Mouse (Mus musculus): Measurements from ENCODE around the gene Ugp2. TPM values are rescaled to one million over a fixed set of nuclear protein-coding genes. Genes with fewer than 3 reads are reported as not detected.

Ugp2 gene
- total and polyA plus RNA-seq, 3 experiments = 5.9 to 6.3 TPM; not detected in 1

DNA sequence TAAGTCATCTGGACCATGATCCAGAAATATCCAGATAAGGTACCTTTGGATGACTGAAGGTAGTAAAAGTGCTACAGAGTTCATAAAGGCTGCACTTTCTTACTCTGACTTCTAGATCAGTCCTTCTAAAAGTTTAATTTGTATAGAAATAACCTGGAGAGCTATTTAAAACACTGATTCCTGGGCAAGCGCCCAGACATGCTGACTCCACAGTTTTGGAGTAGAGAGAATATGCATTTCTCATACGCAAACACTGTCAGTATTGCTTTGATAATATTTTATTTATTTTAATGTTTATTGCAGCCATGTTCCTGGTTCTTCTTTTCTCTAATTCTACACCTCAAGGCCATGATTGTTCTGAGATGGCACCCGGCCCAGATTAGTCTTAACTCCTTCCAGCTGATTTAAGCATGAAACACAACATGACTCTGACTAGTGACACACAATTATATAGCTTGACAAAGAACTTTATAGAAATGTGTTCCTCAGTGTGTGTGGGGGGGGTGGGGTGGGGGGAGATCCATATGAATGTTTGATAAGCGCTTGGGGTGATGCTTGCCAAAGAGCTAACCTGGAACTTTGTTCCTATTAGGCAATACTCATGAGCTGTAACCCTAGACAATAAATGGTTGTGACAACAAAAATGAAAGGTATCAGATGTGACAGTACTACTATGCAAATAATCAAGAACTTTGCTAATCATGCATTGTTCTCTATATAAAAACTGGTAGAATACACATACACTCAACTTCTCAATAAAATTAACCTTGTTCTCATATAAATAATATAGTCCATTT, 7.7 kb downstream of the Ugp2 start:
- no peak for DNase-seq (ENCODE audit: low read depth, low spot score)
- Histone ChIP-seq H3K27me3 (ENCODE audit: control insufficient read depth in 1 of 2, insufficient read depth in 2 of 2, low read length in 2 of 2) (no peaks in the 10 kb centered on the region), H3K4me1 (ENCODE audit: control insufficient read depth in 1 of 2, insufficient read depth in 2 of 2, low read length in 2 of 2) (no peaks in the 10 kb centered on the region), H3K36me3 (ENCODE audit: control insufficient read depth in 1 of 2, insufficient read depth in 2 of 2, low read length in 2 of 2) (no peaks in the 10 kb centered on the region), H3K79me2 (ENCODE audit: control insufficient read depth, insufficient read depth, low read length, poor library complexity) (no peaks in the 10 kb centered on the region), H3K9me3 (replicated peaks; ENCODE audit: insufficient read depth, low read length) (no peaks in the 10 kb centered on the region), H3K4me3 (ENCODE audit: control insufficient read depth in 1 of 2, insufficient read depth in 1 of 2, low read depth in 2 of 2, low read length in 2 of 2) (no peak overlapping the region), H3K9ac (ENCODE audit: control insufficient read depth, low read depth, low read length, poor library complexity, severe bottlenecking) (no peak overlapping the region), H3K27ac (ENCODE audit: control insufficient read depth, low read depth, low read length) (no peak overlapping the region)
- TF ChIP-seq GATA1 (IDR thresholded peaks at IDR 0.05; ENCODE audit: low read depth, low read length) (no peak), GABPA (IDR thresholded peaks at IDR 0.05; ENCODE audit: low read depth, low read length) (no peak), NRF1 (IDR thresholded peaks at IDR 0.05; ENCODE audit: insufficient read depth, low read depth, low read length, poor library complexity, severe bottlenecking) (no peak), ETS1 (IDR thresholded peaks at IDR 0.05; ENCODE audit: low read depth, low read length) (no peak), RCOR1 (IDR thresholded peaks at IDR 0.05; ENCODE audit: low read depth, low read length) (no peak), TAL1 (IDR thresholded peaks at IDR 0.05; ENCODE audit: low read length) (no peak), BHLHE40 (IDR thresholded peaks at IDR 0.05; ENCODE audit: borderline replicate concordance, low read depth, low read length) (no peak), CHD1 (IDR thresholded peaks at IDR 0.05; ENCODE audit: low read depth, low read length) (no peak)

DNA sequence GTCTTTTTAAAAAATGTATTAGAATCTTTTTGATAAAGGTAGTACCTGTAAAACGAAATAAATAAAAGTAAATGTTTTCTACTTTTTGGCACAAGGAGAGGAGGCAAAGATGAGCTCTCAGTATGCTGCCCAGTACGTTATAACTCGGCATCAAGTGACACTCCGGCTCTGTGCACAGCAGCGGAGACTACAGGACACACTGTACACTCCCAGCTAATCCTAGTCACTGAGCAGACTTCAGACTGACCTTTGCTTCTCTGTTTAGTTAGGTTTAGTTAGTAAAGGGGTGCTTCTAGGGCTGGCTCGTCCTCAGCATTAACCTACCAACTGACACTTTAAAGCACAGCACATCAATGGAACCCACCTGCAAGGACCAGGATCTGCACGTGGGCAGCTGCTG, 19.7 kb downstream of the Ugp2 start:
- H3K27me3 ChIP-seq (ENCODE audit: control insufficient read depth in 1 of 2, insufficient read depth in 2 of 2, low read length in 2 of 2) = no peaks in the 10 kb centered on the region
- no peak overlapping the region for H3K27ac ChIP-seq (ENCODE audit: control insufficient read depth, low read depth, low read length)
- H3K79me2 ChIP-seq (ENCODE audit: control insufficient read depth, insufficient read depth, low read length, poor library complexity) = no peaks in the 10 kb centered on the region
- TF ChIP-seq MAZ (IDR thresholded peaks at IDR 0.05; ENCODE audit: low read depth, low read length) (no peak), MAFK (IDR thresholded peaks at IDR 0.05; ENCODE audit: borderline replicate concordance, low read depth, low read length) (no peak), KAT2A (conservative IDR thresholded peaks at IDR 0.05; ENCODE audit: low read depth, low read length) (no peak), GABPA (IDR thresholded peaks at IDR 0.05; ENCODE audit: low read depth, low read length) (no peak), HCFC1 (IDR thresholded peaks at IDR 0.05; ENCODE audit: low read depth, low read length) (no peak), MAX (IDR thresholded peaks at IDR 0.05; ENCODE audit: low read length) (no peak), USF2 (IDR thresholded peaks at IDR 0.05; ENCODE audit: borderline replicate concordance in 1 of 2, insufficient read depth in 1 of 2, low read depth in 1 of 2, low read length in 2 of 2) (no peak), TAL1 (IDR thresholded peaks at IDR 0.05; ENCODE audit: low read length) (no peak), BHLHE40 (IDR thresholded peaks at IDR 0.05; ENCODE audit: borderline replicate concordance, low read depth, low read length) (no peak), SMC3 (IDR thresholded peaks at IDR 0.05; ENCODE audit: low read depth, low read length) (no peak), POLR2AphosphoS5 (IDR thresholded peaks at IDR 0.05; ENCODE audit: borderline replicate concordance, low read depth, low read length) (no peak), CTCF (IDR thresholded peaks at IDR 0.05 in 2 of 3, conservative IDR thresholded peaks at IDR 0.05 in 1 of 3; ENCODE audit: control insufficient read depth in 1 of 3, insufficient read depth in 1 of 3, low read depth in 2 of 3, low read length in 3 of 3, poor library complexity in 1 of 3, severe bottlenecking in 1 of 3) (no peak), NELFE (IDR thresholded peaks at IDR 0.05; ENCODE audit: low read depth, low read length) (no peak), MEF2A (IDR thresholded peaks at IDR 0.05; ENCODE audit: extremely low read depth, insufficient replicate concordance, low read depth, low read length, poor library complexity, severe bottlenecking) (no peak), E2F4 (IDR thresholded peaks at IDR 0.05; ENCODE audit: borderline replicate concordance, low read depth, low read length) (no peak), NRF1 (IDR thresholded peaks at IDR 0.05; ENCODE audit: insufficient read depth, low read depth, low read length, poor library complexity, severe bottlenecking) (no peak), RCOR1 (IDR thresholded peaks at IDR 0.05; ENCODE audit: low read depth, low read length) (no peak), ZC3H11A (IDR thresholded peaks at IDR 0.05; ENCODE audit: low read depth, low read length) (no peak)
- DNase-seq (ENCODE audit: low read depth, low spot score) = no peak
- H3K4me3 ChIP-seq (ENCODE audit: control insufficient read depth in 1 of 2, insufficient read depth in 1 of 2, low read depth in 2 of 2, low read length in 2 of 2) = no peak overlapping the region
- no peak overlapping the region for H3K9ac ChIP-seq (ENCODE audit: control insufficient read depth, low read depth, low read length, poor library complexity, severe bottlenecking)
- H3K4me1 ChIP-seq (ENCODE audit: control insufficient read depth in 1 of 2, insufficient read depth in 2 of 2, low read length in 2 of 2) = peaks cover 3 to 9% of the 10 kb centered on the region in 2 experiments
- no peaks in the 10 kb centered on the region for H3K9me3 ChIP-seq (replicated peaks; ENCODE audit: insufficient read depth, low read length)
- H3K36me3 ChIP-seq (ENCODE audit: control insufficient read depth in 1 of 2, insufficient read depth in 2 of 2, low read length in 2 of 2) = peaks cover 0 to 12% of the 10 kb centered on the region in 2 experiments; a peak in 2 of 4 replicates
